Mouse (Mus musculus): ENCODE measurements around the gene Zfp428.

DNA sequence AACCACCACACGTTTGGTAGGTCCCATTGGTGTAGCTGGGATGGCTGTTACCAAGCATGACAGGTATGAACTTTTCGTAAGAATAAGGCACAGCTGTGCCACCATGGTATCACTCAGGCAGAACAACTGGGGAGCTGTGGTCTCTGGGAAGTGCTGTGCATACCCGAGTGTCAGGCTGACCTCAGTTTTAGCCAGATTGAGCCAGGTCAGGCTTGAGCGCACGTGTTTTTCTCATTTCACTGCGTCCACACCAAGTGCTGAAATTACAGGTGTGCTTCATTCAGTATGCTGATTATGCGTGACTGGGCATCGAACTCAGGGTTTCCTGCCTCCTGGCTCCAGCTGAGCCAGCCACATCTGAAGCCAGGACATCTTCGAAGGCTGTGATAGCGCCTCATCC is 49.0 kb downstream of the Zfp428 start:
- no peak for TF ChIP-seq POLR2A (IDR thresholded peaks at IDR 0.05; ENCODE audit: low read depth, low read length)
- TF ChIP-seq CTCF (conservative IDR thresholded peaks at IDR 0.05; ENCODE audit: insufficient read depth, insufficient read length, low read depth, low read length): no peak
